Mouse (Mus musculus): ENCODE measurements around the gene Gatad2b. TPM values are rescaled to one million over a fixed set of nuclear protein-coding genes. Genes with fewer than 3 reads are reported as not detected.
"Not testable (repeated sequence)": the region's sequence is repeated elsewhere in the genome, so short reads cannot be mapped to it uniquely, and the experiment has no call there.

Gatad2b gene
- polyA plus RNA-seq, 1 experiment = 15.1 TPM

DNA sequence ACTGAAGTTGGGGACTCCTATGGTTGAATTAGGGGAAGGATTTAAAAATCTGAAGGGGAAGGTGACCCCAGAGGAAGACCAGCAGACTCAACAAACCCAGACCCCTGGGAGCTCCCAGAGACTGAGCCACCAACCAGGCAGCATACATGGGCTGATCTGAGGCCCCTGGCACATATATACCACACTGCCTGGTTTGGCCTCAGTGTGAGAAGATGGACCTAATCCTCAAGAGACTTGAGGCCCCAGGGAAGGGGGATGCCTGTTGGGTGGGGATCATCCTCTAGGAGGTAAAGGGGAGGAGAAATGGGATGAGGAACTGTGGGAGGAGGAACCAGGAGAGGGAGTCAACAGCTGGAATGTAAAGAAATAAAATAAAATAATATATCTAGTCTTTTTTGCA lies 21.3 kb downstream of the Gatad2b start:
- Histone ChIP-seq H3K4me3 (ENCODE audit: low read depth, low read length) (no peak overlapping the region), H3K27ac (ENCODE audit: insufficient read depth, low read depth, low read length) (no peak overlapping the region), H3K4me1 (ENCODE audit: control insufficient read depth, insufficient read depth, insufficient read length, low read length) (no peaks in the 10 kb centered on the region), H3K36me3 (ENCODE audit: control insufficient read depth, insufficient read depth, low read length) (0 out of 2 replicates have a peak, but pooled peaks cover 1% of the 10 kb centered on the region), H3K27me3 (ENCODE audit: control insufficient read depth, insufficient read depth, low read length) (no peaks in the 10 kb centered on the region)
- TF ChIP-seq POLR2A (IDR thresholded peaks at IDR 0.05; ENCODE audit: low read depth, low read length) (no peak), CTCF (IDR thresholded peaks at IDR 0.05; ENCODE audit: extremely low read depth, insufficient read length, insufficient replicate concordance, low read depth, low read length) (no peak)

DNA sequence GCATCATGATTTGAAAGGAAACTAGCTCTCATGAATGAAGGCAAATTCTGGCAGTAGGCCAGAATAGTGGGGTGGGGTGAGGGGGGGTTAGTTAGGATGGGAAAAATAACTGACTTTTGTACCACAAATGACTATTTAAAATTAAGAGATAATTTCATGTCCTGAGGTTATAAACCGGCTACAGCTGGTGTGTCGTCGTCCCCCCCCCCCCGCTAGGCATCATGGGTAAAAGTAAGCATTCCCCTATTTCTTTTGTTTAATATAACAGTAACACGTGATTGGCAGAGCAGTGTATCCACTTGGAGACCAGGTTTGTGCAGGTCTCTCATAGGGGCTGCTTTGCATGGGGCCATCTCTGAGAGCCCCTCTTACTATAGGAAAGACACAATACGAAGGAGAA lies 29.3 kb downstream of the Gatad2b start:
- peaks cover 3% of the 10 kb centered on the region; the same call in 1 of the 2 replicates for H3K4me1 ChIP-seq (ENCODE audit: control insufficient read depth, insufficient read depth, insufficient read length, low read length)
- H3K36me3 ChIP-seq (ENCODE audit: control insufficient read depth, insufficient read depth, low read length) = no peaks in the 10 kb centered on the region
- H3K4me3 ChIP-seq (ENCODE audit: low read depth, low read length) = no peak overlapping the region
- H3K27ac ChIP-seq (ENCODE audit: insufficient read depth, low read depth, low read length) = no peak overlapping the region
- TF ChIP-seq CTCF (IDR thresholded peaks at IDR 0.05; ENCODE audit: extremely low read depth, insufficient read length, insufficient replicate concordance, low read depth, low read length) (no peak), POLR2A (IDR thresholded peaks at IDR 0.05; ENCODE audit: low read depth, low read length) (no peak)
- no peaks in the 10 kb centered on the region for H3K27me3 ChIP-seq (ENCODE audit: control insufficient read depth, insufficient read depth, low read length)
- WGBS = 22% methylated on average over 6 of the region's 6 CpGs

DNA sequence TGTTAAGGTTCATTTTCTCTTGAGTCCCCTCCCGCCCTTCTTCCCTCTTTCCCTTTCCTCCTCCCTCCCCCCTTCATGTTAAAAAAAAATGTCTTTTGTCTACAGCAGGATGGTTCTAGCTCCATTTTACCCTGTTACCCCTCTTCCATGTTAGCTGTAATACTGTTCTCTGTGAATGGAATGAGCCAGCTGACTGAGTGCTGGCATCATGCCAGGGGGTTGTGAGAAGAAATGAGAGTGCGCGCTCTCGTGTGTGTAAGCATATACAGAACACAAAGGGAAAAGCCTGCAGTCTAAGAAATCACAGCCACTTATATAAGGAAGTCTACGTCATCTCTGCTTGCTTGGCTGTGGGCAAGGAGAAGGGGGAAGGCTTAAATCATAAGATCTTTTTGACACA lies 30.1 kb downstream of the Gatad2b start:
- Histone ChIP-seq H3K27ac (ENCODE audit: insufficient read depth, low read depth, low read length) (no peak overlapping the region), H3K27me3 (ENCODE audit: control insufficient read depth, insufficient read depth, low read length) (no peaks in the 10 kb centered on the region), H3K4me3 (ENCODE audit: low read depth, low read length) (no peak overlapping the region), H3K4me1 (ENCODE audit: control insufficient read depth, insufficient read depth, insufficient read length, low read length) (peaks cover 4% of the 10 kb centered on the region; the same call in 1 of the 2 replicates), H3K36me3 (ENCODE audit: control insufficient read depth, insufficient read depth, low read length) (no peaks in the 10 kb centered on the region)
- WGBS = 20% methylated on average over 5 of the region's 5 CpGs
- TF ChIP-seq CTCF (IDR thresholded peaks at IDR 0.05; ENCODE audit: extremely low read depth, insufficient read length, insufficient replicate concordance, low read depth, low read length) (no peak), POLR2A (IDR thresholded peaks at IDR 0.05; ENCODE audit: low read depth, low read length) (no peak)

DNA sequence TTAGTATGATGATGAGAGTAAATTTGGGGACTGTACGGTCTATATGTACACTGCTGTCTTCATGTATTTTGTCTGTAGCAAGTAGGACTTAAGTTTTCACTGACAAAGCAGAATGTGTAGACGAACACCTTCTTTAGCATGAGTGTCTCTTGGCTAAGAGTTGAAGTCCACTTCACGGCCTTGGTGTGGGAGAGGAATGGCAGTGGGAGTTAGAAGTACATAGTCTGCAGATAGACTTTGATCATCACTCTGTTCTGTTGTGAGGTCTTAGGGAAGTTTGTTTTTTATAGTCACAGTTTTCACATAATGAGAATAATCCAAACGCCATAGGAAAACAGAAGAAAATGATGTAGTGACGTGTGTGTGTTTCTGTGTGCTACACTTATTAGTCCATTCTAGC lies 39.5 kb downstream of the Gatad2b start:
- no peak for TF ChIP-seq POLR2A (IDR thresholded peaks at IDR 0.05; ENCODE audit: low read depth, low read length)
- TF ChIP-seq CTCF (IDR thresholded peaks at IDR 0.05; ENCODE audit: extremely low read depth, insufficient read length, insufficient replicate concordance, low read depth, low read length) = no peak
- WGBS = 68% methylated on average over 5 of the region's 5 CpGs
- H3K27ac ChIP-seq (ENCODE audit: insufficient read depth, low read depth, low read length) = no peak overlapping the region

DNA sequence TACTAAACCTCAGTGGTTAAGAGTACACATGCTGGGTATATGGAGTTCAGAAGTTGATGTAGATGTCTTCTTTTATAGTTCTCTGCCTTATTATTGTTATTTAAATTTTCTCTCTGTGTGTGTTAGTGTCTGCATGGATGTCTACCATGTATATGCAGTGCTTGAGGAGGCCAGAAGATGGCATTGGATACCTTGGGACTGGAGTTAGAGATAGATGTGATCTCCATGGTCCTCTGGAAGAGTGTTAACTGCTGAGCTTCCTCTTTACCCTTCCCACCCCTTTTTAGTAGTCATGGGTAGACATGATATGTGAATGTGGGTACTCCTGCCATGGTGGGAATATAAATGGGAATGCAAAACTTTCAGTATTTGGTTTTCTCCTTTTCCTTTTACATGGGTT lies 42.5 kb downstream of the Gatad2b start:
- H3K4me1 ChIP-seq (ENCODE audit: control insufficient read depth, insufficient read depth, insufficient read length, low read length) = peaks cover 2% of the 10 kb centered on the region; the same call in 1 of the 2 replicates
- H3K36me3 ChIP-seq (ENCODE audit: control insufficient read depth, insufficient read depth, low read length) = 0 out of 2 replicates have a peak, but pooled peaks cover 2% of the 10 kb centered on the region
- TF ChIP-seq CTCF (IDR thresholded peaks at IDR 0.05; ENCODE audit: extremely low read depth, insufficient read length, insufficient replicate concordance, low read depth, low read length) (no peak), POLR2A (IDR thresholded peaks at IDR 0.05; ENCODE audit: low read depth, low read length) (no peak)
- H3K4me3 ChIP-seq (ENCODE audit: low read depth, low read length) = no peak overlapping the region
- no peaks in the 10 kb centered on the region for H3K27me3 ChIP-seq (ENCODE audit: control insufficient read depth, insufficient read depth, low read length)
- no peak overlapping the region for H3K27ac ChIP-seq (ENCODE audit: insufficient read depth, low read depth, low read length)

More for the DNA sequence above, 39.5 kb downstream of the Gatad2b start:
- Histone ChIP-seq H3K36me3 (ENCODE audit: control insufficient read depth, insufficient read depth, low read length) (0 out of 2 replicates have a peak, but pooled peaks cover 2% of the 10 kb centered on the region), H3K4me3 (ENCODE audit: low read depth, low read length) (no peak overlapping the region), H3K4me1 (ENCODE audit: control insufficient read depth, insufficient read depth, insufficient read length, low read length) (no peaks in the 10 kb centered on the region), H3K27me3 (ENCODE audit: control insufficient read depth, insufficient read depth, low read length) (no peaks in the 10 kb centered on the region)

DNA sequence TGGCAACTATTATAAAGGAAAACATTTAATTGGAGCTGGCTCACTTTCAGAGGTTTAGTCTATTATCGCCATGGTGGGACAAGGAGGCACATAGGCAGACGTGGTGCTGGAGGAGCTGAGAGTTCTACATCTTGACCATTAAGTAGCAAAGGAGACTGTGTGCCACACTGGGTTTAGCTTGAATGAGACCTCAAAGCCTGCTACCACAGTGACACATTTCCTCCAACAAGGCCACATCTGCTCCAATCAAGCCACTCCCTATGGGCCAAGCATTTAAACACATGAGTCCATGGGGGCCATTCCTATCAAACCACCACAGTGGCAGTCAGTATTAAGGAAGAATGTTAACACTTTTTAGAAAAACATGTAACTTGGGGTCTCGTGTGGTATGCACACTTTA lies 45.2 kb downstream of the Gatad2b start:
- H3K36me3 ChIP-seq (ENCODE audit: control insufficient read depth, insufficient read depth, low read length) = peaks cover 8% of the 10 kb centered on the region
- H3K4me3 ChIP-seq (ENCODE audit: low read depth, low read length) = no peak overlapping the region
- peaks cover 2% of the 10 kb centered on the region; the same call in 1 of the 2 replicates for H3K4me1 ChIP-seq (ENCODE audit: control insufficient read depth, insufficient read depth, insufficient read length, low read length)
- no peak overlapping the region for H3K27ac ChIP-seq (ENCODE audit: insufficient read depth, low read depth, low read length)
- TF ChIP-seq POLR2A (IDR thresholded peaks at IDR 0.05; ENCODE audit: low read depth, low read length) = no peak
- no peak for TF ChIP-seq CTCF (IDR thresholded peaks at IDR 0.05; ENCODE audit: extremely low read depth, insufficient read length, insufficient replicate concordance, low read depth, low read length)
- H3K27me3 ChIP-seq (ENCODE audit: control insufficient read depth, insufficient read depth, low read length) = no peaks in the 10 kb centered on the region
- 47% methylated on average over 3 of the region's 3 CpGs for WGBS

DNA sequence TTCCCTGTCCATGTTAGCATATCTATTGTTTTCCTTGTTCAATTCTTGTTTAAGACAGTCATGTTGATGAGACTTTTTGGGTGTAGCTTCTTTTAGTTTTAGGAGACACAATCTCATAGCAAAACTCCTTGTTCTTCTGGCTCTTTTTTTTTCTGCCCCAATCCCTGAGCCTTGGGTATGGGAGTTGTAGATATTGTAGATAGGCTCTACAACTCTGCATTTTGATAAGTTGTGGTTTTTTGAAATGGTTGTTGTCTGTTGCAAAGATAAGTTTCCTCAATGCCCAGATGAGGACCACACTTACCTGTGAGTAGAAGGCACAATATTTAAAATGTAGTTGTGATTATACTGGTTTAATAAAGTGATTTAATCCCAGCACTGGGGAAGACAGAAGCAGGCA lies 47.2 kb downstream of the Gatad2b start:
- TF ChIP-seq POLR2A (IDR thresholded peaks at IDR 0.05; ENCODE audit: low read depth, low read length) (no peak), CTCF (IDR thresholded peaks at IDR 0.05; ENCODE audit: extremely low read depth, insufficient read length, insufficient replicate concordance, low read depth, low read length) (no peak)
- Histone ChIP-seq H3K27ac (ENCODE audit: insufficient read depth, low read depth, low read length) (no peak overlapping the region), H3K4me3 (ENCODE audit: low read depth, low read length) (no peak overlapping the region), H3K4me1 (ENCODE audit: control insufficient read depth, insufficient read depth, insufficient read length, low read length) (peaks cover 2% of the 10 kb centered on the region; the same call in 1 of the 2 replicates), H3K27me3 (ENCODE audit: control insufficient read depth, insufficient read depth, low read length) (no peaks in the 10 kb centered on the region), H3K36me3 (ENCODE audit: control insufficient read depth, insufficient read depth, low read length) (peaks cover 10% of the 10 kb centered on the region)

DNA sequence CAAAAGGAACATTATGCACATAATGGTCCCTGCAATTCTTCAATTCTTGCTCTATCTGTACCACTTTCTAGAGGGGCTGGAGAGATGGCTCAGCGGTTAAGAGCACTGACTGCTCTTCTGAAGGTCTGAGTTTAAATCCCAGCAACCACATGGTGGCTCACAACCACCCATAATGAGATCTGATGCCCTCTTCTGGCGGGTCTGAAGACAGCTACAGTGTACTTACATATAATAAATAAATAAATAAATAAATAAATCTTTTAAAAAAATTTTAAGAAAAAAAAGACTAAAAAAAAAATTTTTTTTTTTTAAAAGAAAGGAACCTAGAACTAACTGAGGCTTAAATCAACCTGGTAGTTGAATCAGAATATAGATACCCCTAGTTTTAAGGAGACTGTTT lies 49.9 kb downstream of the Gatad2b start:
- not testable (repeated sequence) for H3K27ac ChIP-seq (ENCODE audit: insufficient read depth, low read depth, low read length); H3K4me3 ChIP-seq (ENCODE audit: low read depth, low read length); H3K27me3 ChIP-seq (ENCODE audit: control insufficient read depth, insufficient read depth, low read length); H3K4me1 ChIP-seq (ENCODE audit: control insufficient read depth, insufficient read depth, insufficient read length, low read length)
- WGBS = 70% methylated on average over 2 of the region's 2 CpGs
- peaks cover 11% of the 10 kb centered on the region for H3K36me3 ChIP-seq (ENCODE audit: control insufficient read depth, insufficient read depth, low read length)
